Mouse (Mus musculus) spleen, adult 2 months (tissue): Measurements from ENCODE around the gene Rab23. TPM values are rescaled to one million over a fixed set of nuclear protein-coding genes. Genes with fewer than 3 reads are reported as not detected.

Source experiments
- DNase-seq, 2 experiments: peaks; one replicate each; pipeline versions ENCODE4 v3.0.0 to v3.0.0-alpha.2; 2012 to 2021; ENCODE audit warnings: low spot score in 2 of 2, low read depth in 1 of 2
- H3K27ac ChIP-seq: fragments of 200-500 bp; 2 replicates; pipeline ENCODE4 v1.5.1; 2012; ENCODE audit warnings: low read length, inconsistent platforms; ENCODE audit not compliant: insufficient read depth
- H3K27me3 ChIP-seq: fragments of 200-500 bp; 2 replicates; pipeline ENCODE4 v1.6.1; 2012; ENCODE audit warnings: mild to moderate bottlenecking, moderate library complexity, low read length, inconsistent platforms; ENCODE audit not compliant: control insufficient read depth, insufficient read depth
- H3K36me3 ChIP-seq: fragments of 200-500 bp; 2 replicates; pipeline ENCODE4 v1.6.1; 2012; ENCODE audit warnings: mild to moderate bottlenecking, low read length, inconsistent platforms; ENCODE audit not compliant: control insufficient read depth, insufficient read depth
- H3K4me1 ChIP-seq: fragments of 200-500 bp; 2 replicates; pipeline ENCODE4 v1.6.1; 2011; ENCODE audit warnings: inconsistent platforms; ENCODE audit not compliant: control insufficient read depth, insufficient read depth, insufficient read length
- H3K4me3 ChIP-seq: fragments of 200-500 bp; 2 replicates; pipeline ENCODE4 v1.5.1; 2011; ENCODE audit warnings: mild to moderate bottlenecking, inconsistent platforms; ENCODE audit not compliant: insufficient read depth, insufficient read length; ENCODE audit errors: extremely low read depth
- CTCF ChIP-seq: fragments of 200-500 bp; IDR thresholded peaks from 2 replicates; pipeline ENCODE4 v1.5.1; 2011; ENCODE audit warnings: mild to moderate bottlenecking, inconsistent platforms; ENCODE audit not compliant: insufficient read depth, insufficient read length, insufficient replicate concordance; ENCODE audit errors: extremely low read depth
- POLR2A ChIP-seq: fragments of 200-500 bp; IDR thresholded peaks from 2 replicates; pipeline ENCODE4 v1.6.1; 2011; ENCODE audit warnings: low read depth, low read length, inconsistent platforms
- WGBS: fragments of 180-500 bp; shearing (Covaris S2); methylation state at CpG from one replicate; pipeline ENCODE4 v1.1.7; 2018; 5-methylcytosine and 5-hydroxymethylcytosine counted together
- polyA plus RNA-seq: library from polyadenylated mRNA; depleted of rRNA; stranded (reverse); fragments of >200 nt; gene quantifications from 2 replicates; pipeline ENCODE4 v1.2.3, GENCODE M21; 2012

The Rab23 gene
- polyA plus RNA-seq, 1 experiment: 2.1 TPM

DNA sequence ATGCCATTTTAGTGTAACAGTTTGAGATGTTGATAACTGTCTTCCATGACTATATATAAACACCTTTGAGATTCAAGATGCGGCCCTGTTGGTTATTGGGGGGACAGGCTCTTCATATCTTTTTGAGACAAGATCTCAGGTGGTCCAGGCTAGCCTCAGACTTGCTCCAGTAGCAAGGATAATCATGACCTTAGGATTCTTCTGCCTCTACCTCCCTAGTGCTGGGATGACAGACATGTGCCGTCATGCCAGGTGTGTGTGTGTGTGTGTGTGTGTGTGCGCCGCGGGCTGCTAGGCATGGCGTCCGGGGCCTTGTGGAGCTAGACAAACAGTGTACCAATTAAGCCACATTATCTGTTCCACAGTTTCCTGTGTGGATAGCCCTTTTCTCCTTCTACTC lies 1.3 kb downstream of the Rab23 start:
- peaks cover 5% of the 10 kb centered on the region; the same call in 1 of the 2 replicates for H3K4me1 ChIP-seq
- WGBS: 93% methylated on average over 7 of the region's 7 CpGs

DNA sequence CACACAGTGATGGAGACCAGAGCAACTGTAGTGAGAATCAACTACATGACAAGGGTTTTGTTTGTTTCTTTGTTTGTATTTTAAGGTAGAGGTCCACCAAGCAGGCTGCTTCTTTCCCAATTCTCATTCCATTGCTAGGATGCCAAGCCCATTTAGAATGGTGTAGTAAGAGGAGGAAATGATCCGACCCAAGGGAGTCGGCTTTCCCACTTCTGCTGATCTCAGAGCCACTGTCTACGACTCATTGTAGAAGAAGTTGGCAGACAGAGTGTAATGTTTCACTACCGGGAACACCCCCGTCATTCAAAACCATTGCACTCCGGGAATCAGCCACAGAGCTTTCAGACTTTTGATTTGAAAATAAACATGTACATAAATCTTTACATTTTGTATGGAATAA lies 4.8 kb downstream of the Rab23 start:
- H3K27me3 ChIP-seq: no peaks in the 10 kb centered on the region
- WGBS: 93% methylated on average over 6 of the region's 6 CpGs
- no peak for DNase-seq
- H3K27ac ChIP-seq: no peak overlapping the region
- TF ChIP-seq POLR2A (no peak), CTCF (no peak)
- H3K4me3 ChIP-seq: no peak overlapping the region
- peaks cover 5% of the 10 kb centered on the region; the same call in 1 of the 2 replicates for H3K4me1 ChIP-seq
- peaks cover 3% of the 10 kb centered on the region; the same call in 1 of the 2 replicates for H3K36me3 ChIP-seq

More for the DNA sequence above, 1.3 kb downstream of the Rab23 start:
- TF ChIP-seq POLR2A (no peak), CTCF (no peak)
- no peaks in the 10 kb centered on the region for H3K27me3 ChIP-seq
- DNase-seq: no peak
- H3K27ac ChIP-seq: no peak overlapping the region
- H3K4me3 ChIP-seq: no peak overlapping the region
- peaks cover 3% of the 10 kb centered on the region; the same call in 1 of the 2 replicates for H3K36me3 ChIP-seq

- Histone ChIP-seq H3K4me3 (no peak overlapping the region), H3K27ac (no peak overlapping the region), H3K4me1 (0 out of 2 replicates have a peak, but pooled peaks cover 5% of the 10 kb centered on the region), H3K36me3 (peaks cover 3% of the 10 kb centered on the region; the same call in 1 of the 2 replicates), H3K27me3 (no peaks in the 10 kb centered on the region)
- WGBS: 92% methylated on average over 5 of the region's 5 CpGs
- TF ChIP-seq CTCF: no peak
- no peak for TF ChIP-seq POLR2A
- no peak for DNase-seq
Measured at GRCm38 (mm10) chr1:33725086-33725485, 5.4 kb downstream of the Rab23 start.

- DNase-seq: no peak
- 93% methylated on average over 9 of the region's 9 CpGs for WGBS
- Histone ChIP-seq H3K4me3 (no peak overlapping the region), H3K4me1 (no peaks in the 10 kb centered on the region), H3K27ac (no peak overlapping the region), H3K27me3 (no peaks in the 10 kb centered on the region), H3K36me3 (peaks cover 5% of the 10 kb centered on the region)
- no peak for TF ChIP-seq POLR2A
- no peak for TF ChIP-seq CTCF
Measured at GRCm38 (mm10) chr1:33733044-33733443, 13.4 kb downstream of the Rab23 start.

DNA sequence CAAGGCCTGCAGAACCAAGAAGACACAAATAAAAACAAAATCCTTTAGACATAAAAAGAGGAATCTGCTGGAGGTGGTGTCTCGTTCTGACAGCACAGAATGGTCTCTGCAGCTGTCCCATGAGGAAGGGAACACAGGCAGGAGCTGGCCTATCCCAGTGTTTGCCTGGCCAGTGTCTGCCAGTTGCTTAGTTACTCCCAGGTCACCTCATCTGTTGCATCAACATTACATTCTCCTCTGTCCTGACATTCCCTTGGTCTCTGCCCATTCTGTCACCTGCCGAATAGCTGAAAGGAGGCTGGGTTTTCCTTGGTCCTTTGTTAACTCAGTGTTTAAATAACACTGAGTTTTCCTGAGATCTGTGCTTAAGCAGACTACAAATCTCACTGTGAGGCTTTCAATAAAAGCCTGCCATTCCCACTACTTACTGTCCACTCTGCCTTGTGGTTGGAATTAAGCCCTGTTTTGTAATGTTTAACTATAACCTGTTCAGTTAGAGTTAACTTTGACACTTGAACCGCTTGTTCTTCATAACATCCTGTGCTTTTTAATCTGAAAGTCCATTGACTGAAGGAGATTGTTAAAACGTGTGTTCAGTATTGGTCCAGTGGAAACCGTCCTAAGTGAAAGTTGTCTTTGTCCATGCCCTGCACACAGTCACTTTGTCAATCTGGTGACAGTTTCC lies 14.5 kb downstream of the Rab23 start:
- H3K27ac ChIP-seq: no peak overlapping the region
- H3K4me1 ChIP-seq: no peaks in the 10 kb centered on the region
- WGBS: 91% methylated on average over 5 of the region's 5 CpGs
- TF ChIP-seq CTCF (no peak), POLR2A (no peak)
- no peaks in the 10 kb centered on the region for H3K27me3 ChIP-seq
- peaks cover 5% of the 10 kb centered on the region for H3K36me3 ChIP-seq
- DNase-seq: no peak
- H3K4me3 ChIP-seq: no peak overlapping the region

DNA sequence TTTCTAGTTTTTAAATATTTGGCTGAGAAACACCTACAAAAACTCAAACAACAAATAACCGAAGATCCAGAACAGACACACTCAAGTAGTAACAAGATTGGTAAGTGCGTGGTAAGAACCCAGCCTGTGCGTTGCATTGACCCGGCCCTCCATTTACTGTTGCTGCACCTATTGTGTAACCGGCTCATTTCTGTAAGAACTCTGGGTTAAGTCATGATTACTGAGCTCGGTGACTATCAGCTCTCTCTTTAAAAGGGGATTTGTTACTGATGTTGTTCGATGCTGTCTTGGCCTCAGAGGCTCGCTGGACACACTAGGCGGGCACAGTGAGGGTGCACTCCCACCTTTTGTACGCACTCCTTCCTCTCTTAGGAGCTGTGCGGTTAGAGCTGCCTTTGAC lies 18.6 kb downstream of the Rab23 start:
- Histone ChIP-seq H3K36me3 (peaks cover 5% of the 10 kb centered on the region), H3K4me3 (no peak overlapping the region), H3K27me3 (no peaks in the 10 kb centered on the region), H3K4me1 (no peaks in the 10 kb centered on the region), H3K27ac (no peak overlapping the region)
- TF ChIP-seq CTCF (no peak), POLR2A (no peak)
- no peak for DNase-seq
- 89% methylated on average over 11 of the region's 11 CpGs for WGBS

- 71% methylated on average over 11 of the region's 11 CpGs for WGBS
- TF ChIP-seq CTCF: no peak
- no peak for TF ChIP-seq POLR2A
- peaks cover 5% of the 10 kb centered on the region for H3K36me3 ChIP-seq
- DNase-seq: no peak
- H3K4me3 ChIP-seq: no peak overlapping the region
- no peaks in the 10 kb centered on the region for H3K27me3 ChIP-seq
- no peak overlapping the region for H3K27ac ChIP-seq
- H3K4me1 ChIP-seq: no peaks in the 10 kb centered on the region
Measured at GRCm38 (mm10) chr1:33738681-33739278, 19.1 kb downstream of the Rab23 start.
